Mouse (Mus musculus): ENCODE results near the gene Fbxo11.
"Not testable (repeated sequence)": the region's sequence is repeated elsewhere in the genome, so short reads cannot be mapped to it uniquely, and the experiment has no call there.

The Fbxo11 gene

GRCm38 (mm10) chr17:88067202-88067901 is 2.3 kb upstream of the Fbxo11 start:
- no peak for DNase-seq (ENCODE audit: low read depth, low spot score)

GRCm38 (mm10) chr17:88066799-88067198 is 1.7 kb upstream of the Fbxo11 start:
- no peak for DNase-seq (ENCODE audit: low read depth, low spot score)

DNA sequence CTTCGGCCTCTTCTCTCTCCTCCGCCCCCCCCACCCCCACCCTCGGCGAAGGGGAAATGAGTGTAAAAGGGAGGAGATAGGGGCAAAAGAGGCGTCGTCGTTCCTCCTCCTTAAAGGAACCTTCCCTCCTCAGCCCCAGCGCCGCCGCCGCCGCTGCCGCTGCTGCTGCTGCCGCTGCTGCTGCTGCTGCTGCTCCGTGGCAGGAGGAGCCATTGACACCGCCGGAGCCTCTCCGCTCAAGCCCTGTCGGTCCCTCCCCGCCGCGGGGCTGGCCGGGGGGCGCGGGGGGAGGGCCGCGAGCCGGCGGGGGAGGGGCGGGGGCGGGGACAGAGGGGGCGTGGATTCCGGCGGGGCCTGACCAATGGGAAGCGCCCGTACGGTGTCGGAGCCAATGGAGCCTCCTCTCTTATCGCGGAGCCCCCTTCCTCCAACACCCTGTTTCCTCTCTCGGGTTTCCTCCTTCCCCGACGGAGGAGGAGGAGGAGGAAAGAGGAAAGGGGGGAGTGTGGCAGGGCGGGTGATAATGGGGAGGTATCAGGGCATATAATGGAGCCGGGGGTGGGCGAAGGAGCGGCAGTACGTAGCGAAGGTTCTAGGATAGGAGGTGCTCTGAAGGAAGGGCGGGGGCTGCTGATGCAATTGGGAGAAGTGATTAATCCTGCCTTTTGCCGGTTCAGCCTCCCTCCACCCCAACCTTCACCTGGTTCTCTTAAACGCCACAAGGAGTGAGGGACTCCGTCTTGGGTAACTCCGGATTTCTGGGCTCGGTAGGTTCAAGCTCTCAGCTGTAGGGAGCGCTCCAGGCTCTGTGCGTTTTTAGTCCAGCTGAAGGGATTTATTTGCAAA is 933 bp upstream of the Fbxo11 start:
- peak; percentile 81 for DNase-seq (ENCODE audit: low read depth, low spot score)

GRCm38 (mm10) chr17:88064347-88065030 is 602 bp downstream of the Fbxo11 start:
- DNase-seq (ENCODE audit: low read depth, low spot score), result no peak

GRCm38 (mm10) chr17:88063980-88064346 is 1.1 kb downstream of the Fbxo11 start:
- DNase-seq (ENCODE audit: low read depth, low spot score), result no peak

- DNase-seq (ENCODE audit: low read depth, low spot score), result no peak
Observed at GRCm38 (mm10) chr17:88062860-88063580, 2.1 kb downstream of the Fbxo11 start.

DNA sequence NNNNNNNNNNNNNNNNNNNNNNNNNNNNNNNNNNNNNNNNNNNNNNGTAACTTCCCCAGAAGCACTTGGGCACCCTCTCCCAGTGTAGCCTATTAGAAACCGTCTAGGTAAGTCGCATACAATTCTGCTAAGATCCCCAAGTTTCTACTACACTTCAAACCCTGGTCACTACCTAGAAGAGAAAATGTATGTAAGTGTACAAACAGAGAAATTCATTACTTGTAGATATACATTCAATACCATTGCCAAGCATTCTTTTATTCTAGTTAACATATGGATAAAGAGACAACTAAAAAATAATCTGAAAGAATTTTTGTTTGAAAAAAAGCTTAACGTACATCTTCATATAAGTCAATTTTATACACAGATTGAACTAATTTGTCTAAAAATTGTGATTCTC is 3.1 kb downstream of the Fbxo11 start:
- DNase-seq (ENCODE audit: low read depth, low spot score), result no peak

DNA sequence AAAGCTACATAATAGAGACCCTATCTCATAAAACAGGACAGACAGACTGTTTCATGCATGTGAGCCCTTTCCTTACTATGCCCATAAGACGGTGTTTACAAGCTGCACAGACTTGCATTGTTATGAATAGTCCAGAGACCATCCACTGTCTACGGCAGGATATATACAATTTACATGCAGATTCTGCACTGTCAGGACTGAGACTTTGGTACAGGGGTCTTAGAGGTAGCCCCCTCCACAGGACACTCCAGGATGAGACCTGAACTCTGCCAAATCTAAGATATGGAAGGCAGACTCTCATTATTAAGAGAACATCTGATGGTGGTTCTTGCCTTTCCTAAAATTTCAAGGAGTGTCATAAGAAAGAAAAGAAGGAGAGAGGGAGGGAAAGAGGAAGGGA is 6.8 kb downstream of the Fbxo11 start:
- no peak for DNase-seq (ENCODE audit: low read depth, low spot score)

DNA sequence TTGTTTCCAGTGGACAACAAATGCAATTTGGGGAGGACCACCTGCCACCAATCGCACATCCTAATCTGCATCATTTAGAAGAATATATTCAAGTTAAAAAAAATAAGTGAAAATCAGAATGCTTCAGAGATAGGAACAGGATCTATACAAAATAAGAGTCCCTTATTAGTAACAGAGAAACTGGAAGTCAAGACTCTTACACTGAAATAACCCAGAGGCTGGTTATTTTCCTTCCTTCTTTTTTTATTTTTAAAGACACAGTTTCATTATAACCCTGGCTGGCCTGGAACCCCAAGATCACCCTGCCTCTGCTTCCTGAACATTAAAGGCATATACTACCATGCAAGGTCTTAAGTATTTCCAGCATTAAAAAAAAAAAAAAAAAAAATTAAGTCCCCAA is 7.2 kb downstream of the Fbxo11 start:
- DNase-seq (ENCODE audit: low read depth, low spot score), result no peak

DNA sequence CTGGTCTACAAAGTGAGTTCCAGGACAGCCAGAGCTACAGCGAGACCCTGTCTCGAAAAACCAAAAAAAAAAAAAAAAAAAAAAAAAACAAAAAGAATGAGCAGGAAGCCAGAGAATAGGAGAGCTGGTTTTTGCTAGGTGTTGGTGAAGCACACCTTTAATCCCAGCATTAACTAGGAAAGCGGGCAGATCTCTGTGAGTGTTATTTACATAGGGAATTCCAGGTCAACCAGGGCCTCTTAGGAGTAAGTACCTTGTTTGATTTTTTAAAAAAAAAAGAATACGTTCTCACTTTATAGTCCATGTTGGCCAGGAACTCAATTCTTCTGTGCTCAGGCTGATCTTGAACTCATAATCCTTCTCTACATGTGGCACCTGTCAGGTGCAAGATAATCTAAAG is 13.4 kb downstream of the Fbxo11 start:
- DNase-seq (ENCODE audit: low read depth, low spot score), result no peak

DNA sequence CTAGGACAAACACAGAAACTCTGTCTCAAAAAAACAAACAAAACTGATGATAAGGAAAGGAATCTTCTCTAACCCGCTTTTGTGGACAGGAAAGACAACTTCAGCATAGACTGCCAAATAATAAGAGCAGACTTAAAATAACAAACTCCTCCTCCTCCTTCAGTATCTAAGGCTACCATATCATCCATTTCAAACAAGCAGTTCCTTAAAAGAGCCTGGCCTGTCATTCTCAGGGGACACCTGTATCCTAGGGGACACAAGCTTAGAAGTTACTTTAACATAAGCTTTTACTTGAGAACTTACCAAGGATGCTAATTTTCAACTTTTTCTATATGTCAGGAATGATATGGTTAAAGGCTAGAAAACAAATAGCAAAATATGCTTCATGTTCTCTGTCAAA is 14.2 kb downstream of the Fbxo11 start:
- DNase-seq (ENCODE audit: low read depth, low spot score), result no peak

GRCm38 (mm10) chr17:88050318-88050717 is 14.8 kb downstream of the Fbxo11 start:
- no peak for DNase-seq (ENCODE audit: low read depth, low spot score)

- DNase-seq (ENCODE audit: low read depth, low spot score), result no peak
Observed at GRCm38 (mm10) chr17:88042099-88043086, 22.7 kb downstream of the Fbxo11 start.

- DNase-seq (ENCODE audit: low read depth, low spot score), result no peak
Observed at GRCm38 (mm10) chr17:88040810-88041209, 24.3 kb downstream of the Fbxo11 start.

DNA sequence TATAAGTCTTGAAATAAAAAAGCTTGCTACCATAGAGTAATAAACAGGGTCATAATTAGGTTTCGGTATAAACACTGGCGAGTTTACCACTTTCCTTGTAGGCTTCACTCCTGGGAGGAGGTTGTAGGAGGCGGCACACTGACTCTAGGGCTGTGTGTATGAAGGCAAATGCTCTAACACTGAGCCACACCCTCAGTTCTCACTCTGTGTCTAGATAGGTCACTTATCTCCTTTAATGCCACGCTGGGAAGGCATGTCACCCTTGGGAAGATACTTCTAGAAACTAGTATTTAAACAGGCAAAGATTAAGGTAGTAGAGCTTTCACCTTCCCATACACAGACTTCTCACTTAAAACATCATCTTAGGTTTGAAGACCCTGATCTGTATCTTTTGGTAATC is 30.7 kb downstream of the Fbxo11 start:
- no peak for DNase-seq (ENCODE audit: low read depth, low spot score)

GRCm38 (mm10) chr17:88031755-88032154 is 33.3 kb downstream of the Fbxo11 start:
- DNase-seq (ENCODE audit: low read depth, low spot score), result no peak

DNA sequence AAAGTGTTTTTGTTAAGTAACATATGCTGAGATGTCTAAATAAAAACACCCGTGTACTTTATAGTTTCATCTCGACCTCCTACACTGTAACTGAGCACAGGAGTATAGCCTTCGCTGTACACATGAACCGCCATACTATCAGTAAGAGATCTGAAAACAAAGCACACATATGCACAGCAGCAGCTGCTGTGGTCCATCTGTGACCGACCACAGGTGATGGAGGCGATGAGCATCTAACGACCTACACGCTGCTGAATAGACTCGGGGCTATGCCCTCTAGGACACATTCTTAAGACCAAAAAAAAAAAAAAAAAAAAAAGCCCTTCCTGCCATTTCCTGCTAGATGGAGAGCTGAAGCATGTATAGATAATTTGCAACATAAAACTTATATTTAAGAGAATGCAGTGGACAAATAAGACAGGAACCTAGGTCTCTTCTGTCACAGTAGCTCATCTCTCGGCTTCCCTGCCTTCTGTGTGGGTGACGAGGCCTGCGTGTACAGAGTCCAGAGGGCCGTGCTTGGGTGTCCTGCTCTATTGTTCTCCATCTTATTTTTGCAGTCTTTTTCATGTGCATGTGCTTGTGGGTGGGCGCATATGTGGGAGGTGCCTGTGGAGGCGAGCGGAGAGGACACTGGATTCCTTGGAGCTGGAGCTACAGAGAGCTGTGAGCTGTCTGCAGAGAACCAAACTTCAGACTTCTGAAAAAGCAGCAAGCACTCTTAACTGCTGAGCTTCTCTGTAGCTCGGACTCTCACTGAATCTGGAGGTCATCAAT is 35.7 kb downstream of the Fbxo11 start:
- no peak for DNase-seq (ENCODE audit: low read depth, low spot score)

- DNase-seq (ENCODE audit: low read depth, low spot score), result peak; percentile 58
Observed at GRCm38 (mm10) chr17:88025227-88025626, 39.9 kb downstream of the Fbxo11 start.

- DNase-seq (ENCODE audit: low read depth, low spot score), result no peak
Observed at GRCm38 (mm10) chr17:88023924-88024323, 41.2 kb downstream of the Fbxo11 start.

DNA sequence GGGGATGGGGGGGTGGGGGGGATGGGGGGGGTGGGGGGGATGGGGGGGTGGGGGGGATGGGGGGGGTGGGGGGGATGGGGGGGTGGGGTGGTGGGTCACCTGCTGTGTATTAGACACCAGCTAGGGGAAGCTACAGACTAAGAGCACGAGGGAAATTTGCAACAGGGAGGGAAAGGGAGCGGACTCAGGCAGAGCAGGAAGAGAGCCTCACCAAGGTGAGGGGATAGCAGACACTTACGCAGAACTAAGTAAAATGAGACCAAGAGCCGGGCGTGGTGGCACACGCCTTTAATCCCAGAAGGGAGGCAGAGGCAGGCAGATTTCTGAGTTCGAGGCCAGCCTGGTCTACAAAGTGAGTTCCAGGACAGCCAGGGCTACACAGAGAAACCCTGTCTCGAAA is 49.1 kb downstream of the Fbxo11 start:
- not testable (repeated sequence) for DNase-seq (ENCODE audit: low read depth, low spot score)

Data from retina, adult 2 months (tissue).